Mouse (Mus musculus) cerebral cortex, adult 2 months (tissue): ENCODE results near the gene Naaladl2.

Source experiments
- WGBS: fragments of 180-500 bp; shearing (Covaris S2); methylation state at CpG from one replicate; pipeline ENCODE4 v1.1.7; 2018; 5-methylcytosine and 5-hydroxymethylcytosine counted together

Naaladl2 gene

GRCm38 (mm10) chr3:24151086-24151815 is 992.8 kb downstream of the Naaladl2 start:
- WGBS: 83% methylated on average over 4 of the region's 4 CpGs

- WGBS: 95% methylated on average over 1 of the region's 1 CpGs
These were observed 1001.3 kb downstream of the Naaladl2 start for GRCm38 (mm10) chr3:24142808-24143207.

GRCm38 (mm10) chr3:24138002-24138401 is 1006.1 kb downstream of the Naaladl2 start:
- WGBS: 84% methylated on average over 1 of the region's 1 CpGs

GRCm38 (mm10) chr3:24126200-24126599 is 1017.9 kb downstream of the Naaladl2 start:
- WGBS: 84% methylated on average over 1 of the region's 1 CpGs

- 91% methylated on average over 2 of the region's 2 CpGs for WGBS
These were observed 1020.0 kb downstream of the Naaladl2 start for GRCm38 (mm10) chr3:24124034-24124433.

GRCm38 (mm10) chr3:24118136-24118535 is 1025.9 kb downstream of the Naaladl2 start:
- 89% methylated on average over 6 of the region's 6 CpGs for WGBS

GRCm38 (mm10) chr3:24114849-24115248 is 1029.2 kb downstream of the Naaladl2 start:
- 93% methylated on average over 3 of the region's 3 CpGs for WGBS

GRCm38 (mm10) chr3:24113360-24113759 is 1030.7 kb downstream of the Naaladl2 start:
- WGBS: 92% methylated on average over 2 of the region's 2 CpGs

GRCm38 (mm10) chr3:24106391-24106790 is 1037.7 kb downstream of the Naaladl2 start:
- WGBS: 93% methylated on average over 1 of the region's 1 CpGs

- 63% methylated on average over 4 of the region's 4 CpGs for WGBS
These were observed 1064.3 kb downstream of the Naaladl2 start for GRCm38 (mm10) chr3:24079761-24080160.

GRCm38 (mm10) chr3:24071169-24071797 is 1072.8 kb downstream of the Naaladl2 start:
- 49% methylated on average over 3 of the region's 3 CpGs for WGBS

GRCm38 (mm10) chr3:24070424-24071168 is 1073.5 kb downstream of the Naaladl2 start:
- 66% methylated on average over 4 of the region's 4 CpGs for WGBS

- 83% methylated on average over 1 of the region's 1 CpGs for WGBS
These were observed 1142.3 kb downstream of the Naaladl2 start for GRCm38 (mm10) chr3:24001741-24002140.

- WGBS: 32% methylated on average over 1 of the region's 1 CpGs
These were observed 1170.3 kb downstream of the Naaladl2 start for GRCm38 (mm10) chr3:23973727-23974126.

GRCm38 (mm10) chr3:23972747-23973667 is 1171.1 kb downstream of the Naaladl2 start:
- 55% methylated on average over 4 of the region's 4 CpGs for WGBS

GRCm38 (mm10) chr3:23946182-23946581 is 1197.9 kb downstream of the Naaladl2 start:
- 89% methylated on average over 2 of the region's 2 CpGs for WGBS

GRCm38 (mm10) chr3:23937299-23937698 is 1206.8 kb downstream of the Naaladl2 start:
- 55% methylated on average over 5 of the region's 5 CpGs for WGBS

GRCm38 (mm10) chr3:23928097-23928496 is 1216.0 kb downstream of the Naaladl2 start:
- WGBS: 86% methylated on average over 4 of the region's 4 CpGs

- 75% methylated on average over 1 of the region's 1 CpGs for WGBS
These were observed 1236.4 kb downstream of the Naaladl2 start for GRCm38 (mm10) chr3:23907682-23908081.

- WGBS: 91% methylated on average over 1 of the region's 1 CpGs
These were observed 1278.4 kb downstream of the Naaladl2 start for GRCm38 (mm10) chr3:23865688-23866087.

- WGBS: 81% methylated on average over 1 of the region's 1 CpGs
These were observed 1286.8 kb downstream of the Naaladl2 start for GRCm38 (mm10) chr3:23857275-23857674.
